ENCODE assay signal across 7 mouse cellular contexts in genomic region chrX:94725627-94726083, GRCm38 (mm10). TPM values are rescaled to one million over a fixed set of nuclear protein-coding genes. Genes with fewer than 3 reads are reported as not detected.
A peak's percentile ranks its signal among the peaks of the same experiment; 100 is the strongest.
DNase-seq lines count a peak whose midpoint lies in the region; ATAC-seq and TF ChIP-seq lines count a peak whose summit lies in the region.
"Not testable (repeated sequence)": the region's sequence is repeated elsewhere in the genome, so short reads cannot be mapped to it uniquely, and the experiment has no call there.

No protein-coding gene starts in this region.

- H3K27me3 ChIP-seq in embryonic facial prominence, embryonic 13.5 days; forebrain, postnatal 0 days (ENCODE audit: insufficient read depth, low read length); hindbrain, embryonic 12.5 days; kidney, embryonic 14.5 days (ENCODE audit: control insufficient read depth, insufficient read depth, low read length); liver, embryonic 14.5 days (ENCODE audit: control insufficient read depth, insufficient read depth, low read length); neural tube, embryonic 13.5 days: not testable (repeated sequence)

- TF ChIP-seq EP300 in liver, embryonic 14.5 days (IDR thresholded peaks at IDR 0.05; ENCODE audit: low read depth) = not testable (repeated sequence)

- not testable (repeated sequence) for H3K36me3 ChIP-seq in embryonic facial prominence, embryonic 13.5 days; forebrain, postnatal 0 days (ENCODE audit: insufficient read depth); hindbrain, embryonic 12.5 days; kidney, embryonic 14.5 days (ENCODE audit: control insufficient read depth, insufficient read depth, low read length); liver, embryonic 14.5 days (replicated peaks; ENCODE audit: control insufficient read depth, insufficient read depth, low read depth); neural tube, embryonic 13.5 days

- not testable (repeated sequence) for H3K9ac ChIP-seq in embryonic facial prominence, embryonic 13.5 days; forebrain, postnatal 0 days; hindbrain, embryonic 12.5 days; kidney, embryonic 14.5 days (ENCODE audit: low read depth, low read length); liver, embryonic 14.5 days (replicated peaks); neural tube, embryonic 13.5 days

- H3K27ac ChIP-seq in embryonic facial prominence, embryonic 13.5 days; forebrain, postnatal 0 days (ENCODE audit: low read depth, low read length); hindbrain, embryonic 12.5 days; kidney, embryonic 14.5 days (ENCODE audit: low read depth, low read length); liver, embryonic 14.5 days; neural tube, embryonic 13.5 days (replicated peaks): not testable (repeated sequence)

- not testable (repeated sequence) for H3K4me2 ChIP-seq in embryonic facial prominence, embryonic 13.5 days; forebrain, postnatal 0 days (ENCODE audit: low read depth); hindbrain, embryonic 12.5 days (replicated peaks); kidney, embryonic 14.5 days (replicated peaks; ENCODE audit: low read depth, low read length); liver, embryonic 14.5 days (ENCODE audit: low read depth); neural tube, embryonic 13.5 days

- not testable (repeated sequence) for H3K9me3 ChIP-seq in embryonic facial prominence, embryonic 13.5 days; forebrain, postnatal 0 days (ENCODE audit: low read length); hindbrain, embryonic 12.5 days (replicated peaks); kidney, embryonic 14.5 days (ENCODE audit: control insufficient read depth, low read length); liver, embryonic 14.5 days (ENCODE audit: control insufficient read depth, low read length); neural tube, embryonic 13.5 days

- TF ChIP-seq CTCF in forebrain, postnatal 0 days (IDR thresholded peaks at IDR 0.05; ENCODE audit: low read depth); liver, embryonic 14.5 days (IDR thresholded peaks at IDR 0.05; ENCODE audit: low read depth): not testable (repeated sequence)

- peak overlapping the region; percentile 35 for H3K4me3 ChIP-seq in embryonic facial prominence, embryonic 13.5 days
- 0 out of 2 replicates have a peak overlapping the region, but pooled peaks have one; percentile 25 for H3K4me3 ChIP-seq in forebrain, postnatal 0 days (ENCODE audit: low read depth, low read length)
- H3K4me3 ChIP-seq in hindbrain, embryonic 12.5 days; kidney, embryonic 14.5 days (ENCODE audit: low read length): not testable (repeated sequence)
- H3K4me3 ChIP-seq in liver, embryonic 14.5 days (ENCODE audit: insufficient read depth in 1 of 2, low read depth in 2 of 2, low read length in 2 of 2) = 0 out of 4 replicates have a peak overlapping the region, but pooled peaks of 1 of the 2 experiments have one; percentile 28
- peak overlapping the region; percentile 33 for H3K4me3 ChIP-seq in neural tube, embryonic 13.5 days

- 0 out of 2 replicates have a peak, but pooled peaks have one; percentile 53 for ATAC-seq in embryonic facial prominence, embryonic 13.5 days (ENCODE audit: insufficient number of reproducible peaks, insufficient read depth, low FRiP score, low TSS enrichment, low read depth)
- peak; percentile 25 for ATAC-seq in forebrain, postnatal 0 days
- peak; percentile 62 for ATAC-seq in hindbrain, embryonic 12.5 days (ENCODE audit: low FRiP score)
- ATAC-seq in kidney, embryonic 14.5 days (ENCODE audit: low FRiP score, low TSS enrichment) = peak; percentile 38
- ATAC-seq in liver, embryonic 14.5 days (ENCODE audit: insufficient read depth) = peak; percentile 42
- ATAC-seq in megakaryocyte-erythroid progenitor cell, adult 5-6 weeks (replicated peaks; ENCODE audit: low FRiP score, low TSS enrichment, poor library complexity, severe bottlenecking) = peak; percentile 56
- ATAC-seq in neural tube, embryonic 13.5 days (ENCODE audit: low read depth) = peak; percentile 46

- no CpG with 5 or more reads among the region's 41 CpGs for WGBS in embryonic facial prominence, embryonic 13.5 days
- WGBS in forebrain, postnatal 0 days = no CpG with 5 or more reads among the region's 41 CpGs
- no CpG with 5 or more reads among the region's 41 CpGs for WGBS in hindbrain, embryonic 12.5 days
- no CpG with 5 or more reads among the region's 41 CpGs for WGBS in kidney, embryonic 14.5 days
- no CpG with 5 or more reads among the region's 41 CpGs for WGBS in liver, embryonic 14.5 days (ENCODE audit: insufficient replicate concordance)
- WGBS in neural tube, embryonic 13.5 days = no CpG with 5 or more reads among the region's 41 CpGs

- not testable (repeated sequence) for DNase-seq in forebrain, postnatal 0 days; liver, embryonic 14.5 days (ENCODE audit: low read depth in 3 of 3, low spot score in 3 of 3)

- H3K4me1 ChIP-seq in embryonic facial prominence, embryonic 13.5 days; forebrain, postnatal 0 days (ENCODE audit: insufficient read depth); hindbrain, embryonic 12.5 days; kidney, embryonic 14.5 days (ENCODE audit: control insufficient read depth, insufficient read depth, low read length); liver, embryonic 14.5 days (replicated peaks; ENCODE audit: control insufficient read depth in 2 of 2, insufficient read depth in 2 of 2, low read length in 1 of 2); neural tube, embryonic 13.5 days (replicated peaks): not testable (repeated sequence)

RNA-seq across cellular contexts. Expression of gene Zxdb, which starts 1.3 kb away (rescaled TPM):
- polyA plus RNA-seq in embryonic facial prominence, embryonic 13.5 days (2015; fragmentation: Nextera tagmentation; extraction: Ambion mirVana) = 1.4 and 2.0 TPM in 2 replicates
- 18.2 and 25.9 TPM in 2 replicates for total RNA-seq in forebrain, postnatal 0 days (2014; rRNA removed)
- polyA plus RNA-seq in forebrain, postnatal 0 days (2015; fragmentation: Nextera tagmentation; extraction: Ambion mirVana) = 1.4 TPM in 2 replicates
- polyA plus RNA-seq in hindbrain, embryonic 12.5 days (2016; fragmentation: Nextera tagmentation; extraction: Ambion mirVana) = 1.7 and 2.0 TPM in 2 replicates
- 2.9 and 3.2 TPM in 2 replicates for polyA plus RNA-seq in kidney, embryonic 14.5 days (2014; fragmentation: Nextera tagmentation; extraction: Ambion mirVana)
- 1.1 TPM in 2 replicates for polyA plus RNA-seq in liver, embryonic 14.5 days (2012; rRNA removed)
- 0.25 and 0.43 TPM in 2 replicates for polyA plus RNA-seq in liver, embryonic 14.5 days (2014; fragmentation: Nextera tagmentation; extraction: Ambion mirVana)
- total RNA-seq in megakaryocyte-erythroid progenitor cell, adult 5-6 weeks (2014; fragmentation: Nextera tagmentation) = 4.6 and 4.8 TPM in 2 replicates
- 6.1 TPM in 2 replicates for total RNA-seq in megakaryocyte-erythroid progenitor cell, adult 5-6 weeks (2017)
- 1.6 and 1.8 TPM in 2 replicates for polyA plus RNA-seq in neural tube, embryonic 13.5 days (2015; fragmentation: Nextera tagmentation; extraction: Ambion mirVana)
